Comparison of ENCODE assay signal across 9 mouse cellular contexts in the genomic region with DNA sequence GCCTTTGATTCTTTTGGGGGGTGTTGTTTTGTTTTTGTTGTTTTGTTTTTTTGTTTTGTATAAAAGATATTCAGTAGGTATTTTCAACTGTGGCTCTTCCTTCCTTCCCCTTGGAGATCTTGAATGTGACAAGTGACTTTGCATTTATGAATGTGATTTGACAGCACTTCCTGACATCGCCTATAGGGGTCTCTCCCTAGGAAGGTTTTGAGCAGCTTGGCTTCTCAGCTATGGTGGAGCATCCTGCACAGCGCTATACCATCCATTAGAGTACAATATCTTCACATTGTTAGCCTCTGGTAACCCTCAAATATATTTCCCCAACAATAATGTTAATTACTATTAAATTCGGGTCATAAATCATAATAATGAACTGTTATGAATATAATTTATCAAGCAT.
A peak's percentile ranks its signal among the peaks of the same experiment; 100 is the strongest.
DNase-seq lines count a peak whose midpoint lies in the region; ATAC-seq and TF ChIP-seq lines count a peak whose summit lies in the region.
"Had no signal": no experiment of that assay in that cellular context is flagged by ENCODE, and none has a peak within 500 bp of the region (broad histone marks: within the 10 kb centered on the region; RNA-seq: fewer than 3 reads in every experiment).

No protein-coding gene starts in this region.

- peaks cover 4% of the 10 kb centered on the region; the same call in 1 of the 2 replicates for H3K9me3 ChIP-seq in kidney, embryonic 16.5 days (ENCODE audit: low read length)
- no peaks in the 10 kb centered on the region for H3K9me3 ChIP-seq in stomach, postnatal 0 days (ENCODE audit: control insufficient read depth, low read length)
- H3K9me3 ChIP-seq: embryonic facial prominence, embryonic 15.5 days; neural tube, embryonic 12.5 days had no signal

- TF ChIP-seq EP300 in stomach, postnatal 0 days (optimal IDR thresholded peaks at IDR 0.05), result no peak

- peaks cover 10% of the 10 kb centered on the region; the same call in 1 of the 2 replicates for H3K36me3 ChIP-seq in kidney, embryonic 16.5 days (ENCODE audit: insufficient read depth, low read length)
- no peaks in the 10 kb centered on the region for H3K36me3 ChIP-seq in stomach, postnatal 0 days (ENCODE audit: control insufficient read depth, insufficient read depth, low read length)
- H3K36me3 ChIP-seq: embryonic facial prominence, embryonic 15.5 days; neural tube, embryonic 12.5 days had no signal

- peak; percentile 42 for DNase-seq in kidney, postnatal 10 days
- DNase-seq in MEL-GATA-1-ER (ENCODE audit: extremely low read depth, low read depth), result peak; percentile 56
- DNase-seq in hindlimb bud, embryonic 11.5 days (ENCODE audit: extremely low spot score, low read depth, low spot score), result peak; percentile 6
- DNase-seq in stomach, postnatal 0 days (ENCODE audit: low spot score), result no peak
- DNase-seq in layer of hippocampus, postnatal 10 days (ENCODE audit: low spot score in 2 of 2), result no peak
- DNase-seq in adrenal gland, adult (ENCODE audit: inconsistent age in 2 of 2, low spot score in 1 of 2), result no peak

- no peak overlapping the region for H3K4me2 ChIP-seq in kidney, embryonic 16.5 days (replicated peaks; ENCODE audit: low read depth, low read length)
- no peak overlapping the region for H3K4me2 ChIP-seq in stomach, postnatal 0 days (replicated peaks; ENCODE audit: low read depth)
- H3K4me2 ChIP-seq: embryonic facial prominence, embryonic 15.5 days; neural tube, embryonic 12.5 days had no signal

- H3K27ac ChIP-seq in kidney, embryonic 16.5 days (ENCODE audit: low read length), result no peak overlapping the region
- H3K27ac ChIP-seq in stomach, postnatal 0 days (replicated peaks), result no peak overlapping the region
- H3K27ac ChIP-seq: embryonic facial prominence, embryonic 15.5 days; neural tube, embryonic 12.5 days had no signal

- no peak for ATAC-seq in kidney, embryonic 16.5 days (ENCODE audit: low FRiP score, low TSS enrichment)
- ATAC-seq in stomach, postnatal 0 days (ENCODE audit: low FRiP score, low TSS enrichment), result no peak

- no peaks in the 10 kb centered on the region for H3K4me1 ChIP-seq in kidney, embryonic 16.5 days (ENCODE audit: insufficient read depth, low read length)
- no peaks in the 10 kb centered on the region for H3K4me1 ChIP-seq in stomach, postnatal 0 days (replicated peaks; ENCODE audit: control insufficient read depth, insufficient read depth)
- H3K4me1 ChIP-seq: embryonic facial prominence, embryonic 15.5 days; neural tube, embryonic 12.5 days had no signal

- no peak overlapping the region for H3K9ac ChIP-seq in kidney, embryonic 16.5 days (replicated peaks; ENCODE audit: low read length)
- H3K9ac ChIP-seq in stomach, postnatal 0 days (ENCODE audit: low read length), result no peak overlapping the region
- H3K9ac ChIP-seq: embryonic facial prominence, embryonic 15.5 days; neural tube, embryonic 12.5 days had no signal

- H3K27me3 ChIP-seq in kidney, embryonic 16.5 days (ENCODE audit: insufficient read depth, low read length), result no peaks in the 10 kb centered on the region
- H3K27me3 ChIP-seq in stomach, postnatal 0 days (ENCODE audit: control insufficient read depth, insufficient read depth, low read length), result no peaks in the 10 kb centered on the region
- H3K27me3 ChIP-seq: neural tube, embryonic 12.5 days had no signal

- TF ChIP-seq CTCF in stomach, postnatal 0 days (IDR thresholded peaks at IDR 0.05; ENCODE audit: low read depth), result peak; percentile 63

- no peak overlapping the region for H3K4me3 ChIP-seq in kidney, embryonic 16.5 days (ENCODE audit: low read length)
- H3K4me3 ChIP-seq in stomach, postnatal 0 days (ENCODE audit: low read depth, low read length), result no peak overlapping the region
- H3K4me3 ChIP-seq: embryonic facial prominence, embryonic 15.5 days; neural tube, embryonic 12.5 days had no signal

- WGBS in kidney, embryonic 16.5 days, result 59% methylated on average over 3 of the region's 3 CpGs
- WGBS in stomach, postnatal 0 days, result 59% methylated on average over 3 of the region's 3 CpGs

Comparison
In these comparisons a context has a peak if more than half of its experiments do, and no peak if none do; other contexts are left out.
1. DNase-seq: peak in kidney, postnatal 10 days (single experiment), MEL-GATA-1-ER (single experiment) and hindlimb bud, embryonic 11.5 days (single experiment); none in stomach, postnatal 0 days (single experiment), layer of hippocampus, postnatal 10 days (0 of 2) and adrenal gland, adult (0 of 2).